Mouse (Mus musculus) limb, embryonic 10.5 days (tissue): ENCODE measurements around the gene Acox1. TPM values are rescaled to one million over a fixed set of nuclear protein-coding genes. Genes with fewer than 3 reads are reported as not detected.

Experiments used
- DNase-seq: peaks from one replicate; pipeline ENCODE4 v3.0.0-alpha.2; 2017; ENCODE audit warnings: low spot score
- H3K27ac ChIP-seq: fragments of 300-500 bp; sonication (generic); 2 replicates; pipeline ENCODE4 v1.5.1; 2016; ENCODE audit warnings: mild to moderate bottlenecking
- H3K27me3 ChIP-seq: fragments of 300-500 bp; sonication (generic); 2 replicates; pipeline ENCODE4 v1.6.1; 2016; ENCODE audit warnings: low read depth, mild to moderate bottlenecking; ENCODE audit not compliant: poor library complexity, severe bottlenecking
- H3K36me3 ChIP-seq: fragments of 300-500 bp; sonication (generic); 2 replicates; pipeline ENCODE4 v1.6.1; 2016; ENCODE audit warnings: mild to moderate bottlenecking, moderate library complexity
- H3K4me1 ChIP-seq: fragments of 300-500 bp; sonication (generic); 2 replicates; pipeline ENCODE4 v1.6.1; 2016
- H3K4me3 ChIP-seq: fragments of 300-500 bp; sonication (generic); 2 replicates; pipeline ENCODE4 v1.5.1; 2016; ENCODE audit warnings: mild to moderate bottlenecking, moderate library complexity
- H3K9me3 ChIP-seq: fragments of 300-500 bp; sonication (generic); replicated peaks from 2 replicates; pipeline ENCODE4 v1.6.1; 2016; ENCODE audit warnings: mild to moderate bottlenecking
- WGBS: fragments of 180-500 bp; shearing (Covaris S2); methylation state at CpG from one replicate; pipeline ENCODE4 v1.1.7; 2016; 5-methylcytosine and 5-hydroxymethylcytosine counted together
- polyA plus RNA-seq: library from polyadenylated mRNA; unstranded; fragments of >200 nt; fragmentation: Nextera tagmentation; extraction: Ambion mirVana; gene quantifications from 2 replicates; pipeline ENCODE4 v1.2.1, GENCODE M21; 2016

The Acox1 gene
- polyA plus RNA-seq, 1 experiment from 2014 or later, result 16.7 TPM

DNA sequence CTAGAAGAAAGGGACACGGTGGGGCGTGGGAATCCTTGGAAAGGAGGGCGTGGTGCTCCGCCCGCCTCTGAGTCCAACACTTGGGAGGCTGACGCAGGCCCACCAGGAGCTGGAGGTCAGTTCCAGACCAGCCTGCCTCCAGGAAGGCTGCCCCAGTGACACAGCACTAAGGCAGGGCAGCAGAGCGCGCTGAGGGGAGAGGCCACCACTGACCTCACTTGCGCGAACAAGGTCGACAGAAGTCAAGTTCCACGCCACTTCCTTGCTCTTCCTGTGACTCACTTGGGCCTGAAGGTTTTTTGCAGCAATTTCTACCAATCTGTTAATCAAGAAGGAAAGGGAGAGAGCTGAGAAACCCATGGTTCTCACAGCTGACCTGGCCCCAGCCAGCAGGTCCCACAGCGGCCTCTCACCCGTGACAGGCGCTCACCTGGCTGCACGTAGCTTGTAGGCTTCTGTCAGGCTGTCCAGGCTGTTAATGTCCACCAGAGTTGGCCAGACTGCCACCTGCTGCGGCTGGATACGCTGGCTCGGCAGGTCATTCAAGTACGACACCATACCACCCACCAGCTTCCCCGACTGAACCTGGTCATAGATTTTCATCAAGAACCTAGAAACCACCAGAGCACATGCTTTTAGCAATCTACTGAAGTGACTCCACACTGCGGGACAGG lies 23.9 kb downstream of the Acox1 start:
- WGBS, result 91% methylated on average over 22 of the region's 22 CpGs

DNA sequence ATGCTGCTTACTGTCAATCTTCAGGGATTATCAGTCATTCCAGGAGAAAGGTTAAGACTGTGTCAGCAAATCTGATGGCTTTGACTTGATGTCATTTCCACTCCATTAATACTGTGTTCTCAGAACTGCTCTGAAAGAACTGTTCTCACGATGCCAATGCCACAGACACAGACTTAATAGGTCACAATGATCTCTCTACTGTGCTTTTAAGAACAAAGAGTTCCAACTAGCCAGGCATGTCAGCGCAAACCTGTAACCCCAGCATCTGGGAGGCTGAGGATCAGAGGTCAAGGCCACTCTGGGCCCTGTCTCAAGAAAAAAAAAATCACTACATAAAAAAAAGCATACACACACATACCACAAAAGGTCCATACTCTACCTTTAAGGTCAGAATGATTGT lies 26.9 kb downstream of the Acox1 start:
- DNase-seq, result no peak
- H3K27me3 ChIP-seq, result no peaks in the 10 kb centered on the region
- no peaks in the 10 kb centered on the region for H3K9me3 ChIP-seq
- no peak overlapping the region for H3K27ac ChIP-seq
- 92% methylated on average over 2 of the region's 2 CpGs for WGBS
- H3K4me1 ChIP-seq, result peaks cover 15% of the 10 kb centered on the region
- H3K36me3 ChIP-seq, result peaks cover 45% of the 10 kb centered on the region
- no peak overlapping the region for H3K4me3 ChIP-seq

More for the DNA sequence above, 23.9 kb downstream of the Acox1 start:
- no peak for DNase-seq
- Histone ChIP-seq H3K4me1 (no peaks in the 10 kb centered on the region), H3K27ac (no peak overlapping the region), H3K9me3 (no peaks in the 10 kb centered on the region), H3K36me3 (peaks cover 72% of the 10 kb centered on the region), H3K4me3 (no peak overlapping the region), H3K27me3 (no peaks in the 10 kb centered on the region)

DNA sequence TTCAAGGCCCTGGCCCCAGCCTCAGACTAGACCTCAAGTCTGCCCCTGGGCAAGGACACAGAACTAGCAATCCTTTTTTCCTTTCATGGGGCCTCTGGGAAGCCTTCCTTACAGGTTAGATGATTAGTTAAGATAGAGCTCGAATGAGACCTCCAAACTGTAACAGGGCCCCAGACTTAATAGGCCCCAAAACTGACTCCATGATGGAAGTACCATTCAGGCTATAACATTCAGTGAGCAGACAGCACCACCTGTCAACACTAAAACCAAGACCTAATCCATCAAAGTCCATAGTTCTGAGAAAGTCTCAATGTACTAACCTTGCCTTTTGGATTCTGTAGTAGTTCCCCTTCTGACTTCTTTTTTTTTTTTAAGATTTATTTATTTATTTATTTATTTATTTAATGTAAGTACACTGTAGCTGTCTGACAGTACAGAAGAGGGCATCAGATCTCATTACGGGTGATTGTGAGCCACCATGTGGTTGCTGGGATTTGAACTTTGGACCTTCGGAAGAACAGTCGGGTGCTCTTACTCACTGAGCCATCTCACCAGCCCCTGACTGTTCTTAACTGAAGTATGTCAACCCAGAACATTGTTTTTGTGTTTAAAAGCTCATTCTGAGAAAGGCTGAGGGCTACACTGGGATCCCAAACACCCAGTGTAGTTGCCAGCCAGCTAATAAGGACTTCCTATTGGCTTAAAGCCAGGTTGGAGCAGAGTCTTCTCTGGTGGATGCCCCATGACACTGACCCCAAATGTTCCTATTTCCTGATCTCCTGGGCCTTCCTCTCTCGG lies 28.6 kb downstream of the Acox1 start:
- Histone ChIP-seq H3K4me3 (no peak overlapping the region), H3K9me3 (no peaks in the 10 kb centered on the region), H3K4me1 (peaks cover 23% of the 10 kb centered on the region), H3K27me3 (no peaks in the 10 kb centered on the region), H3K36me3 (peaks cover 46% of the 10 kb centered on the region), H3K27ac (no peak overlapping the region)
- WGBS, result 90% methylated on average over 5 of the region's 5 CpGs
- DNase-seq, result no peak

DNA sequence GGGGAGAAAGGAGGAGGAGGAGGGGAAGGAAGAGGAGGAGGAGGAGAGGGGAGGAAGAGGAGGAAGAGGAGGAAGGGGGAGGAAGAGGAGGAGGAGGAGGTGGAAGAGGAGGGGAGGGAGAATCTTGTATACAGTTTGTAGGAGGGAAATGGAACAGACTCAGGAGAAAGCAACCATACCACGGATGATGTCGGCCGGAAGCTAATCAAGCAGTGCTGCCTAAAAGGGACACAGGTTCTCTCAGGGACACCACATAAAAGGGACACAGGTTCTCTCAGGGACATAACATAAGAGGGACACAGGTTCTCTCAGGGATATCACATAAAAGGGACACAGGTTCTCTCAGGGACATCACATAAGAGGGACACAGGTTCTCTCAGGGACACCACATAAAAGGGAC lies 29.6 kb downstream of the Acox1 start:
- Histone ChIP-seq H3K4me1 (peaks cover 23% of the 10 kb centered on the region), H3K36me3 (peaks cover 46% of the 10 kb centered on the region)

DNA sequence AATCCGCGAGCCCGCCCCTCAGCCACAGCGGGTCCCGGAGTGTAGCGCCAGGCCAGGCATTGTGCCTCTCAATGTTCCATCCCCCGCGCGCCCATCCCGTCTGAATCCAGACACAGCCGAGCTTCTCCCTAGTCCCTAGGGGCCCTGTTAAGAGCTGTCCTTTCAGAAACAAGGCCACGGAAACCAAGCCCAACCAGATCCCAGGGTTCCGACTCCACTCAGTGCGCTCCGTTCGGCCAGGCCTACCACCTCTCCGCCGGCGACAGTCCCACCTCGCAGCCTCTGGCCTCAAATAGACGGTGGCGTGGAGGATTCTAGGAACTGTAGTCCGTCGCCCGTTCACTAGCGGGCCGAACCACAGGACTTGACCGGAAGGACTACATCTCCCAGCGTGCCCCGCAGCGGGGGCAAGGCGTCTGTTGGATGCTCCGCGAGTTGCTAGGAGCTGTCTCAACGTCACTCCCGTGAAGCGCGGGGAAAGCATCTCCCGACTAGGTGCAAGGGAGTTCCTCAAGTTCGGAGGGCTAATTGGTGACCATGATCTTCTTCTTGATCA lies 30.9 kb downstream of the Acox1 start, which contains the start of gene Fbf1:
Fbf1 (minus strand) TSS at position 283 of the 556 bp plus-strand sequence.
- peak within 1 kb of the TSS; percentile 78 for H3K4me3 ChIP-seq
- H3K4me1 ChIP-seq, result peaks cover 30% of the 10 kb centered on the region
- under 1% methylated on average over 40 of the region's 40 CpGs for WGBS
- peak within 1 kb of the TSS; percentile 92 for H3K27ac ChIP-seq
- no peaks in the 10 kb centered on the region for H3K9me3 ChIP-seq
- H3K27me3 ChIP-seq, result no peaks in the 10 kb centered on the region
- DNase-seq, result peak; percentile 94
- peaks cover 46% of the 10 kb centered on the region for H3K36me3 ChIP-seq

More for the DNA sequence above, 29.6 kb downstream of the Acox1 start:
- H3K9me3 ChIP-seq, result no peaks in the 10 kb centered on the region
- DNase-seq, result no peak
- no peak overlapping the region for H3K4me3 ChIP-seq
- 91% methylated on average over 3 of the region's 3 CpGs for WGBS
- H3K27ac ChIP-seq, result no peak overlapping the region
- no peaks in the 10 kb centered on the region for H3K27me3 ChIP-seq

DNA sequence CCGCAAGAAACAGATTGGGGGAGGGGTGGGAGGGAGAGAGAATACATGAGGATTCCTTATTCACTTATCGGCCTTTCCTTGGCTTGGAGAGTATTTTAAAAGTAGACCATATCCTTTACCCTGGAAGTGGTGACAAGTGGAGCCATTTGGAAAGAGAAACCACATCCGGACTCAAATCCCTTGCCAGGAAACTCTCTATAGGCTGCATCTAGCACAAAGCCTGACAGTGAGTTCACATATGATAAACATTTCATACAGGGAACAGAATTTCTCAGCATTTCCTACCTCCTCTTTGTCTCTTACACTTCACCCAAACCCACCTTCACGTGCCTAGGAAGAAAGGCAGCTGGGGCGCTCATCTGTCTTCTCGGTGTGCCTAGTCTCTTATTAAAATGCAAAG lies 31.6 kb downstream of the Acox1 start:
- Histone ChIP-seq H3K27me3 (no peaks in the 10 kb centered on the region), H3K4me1 (peaks cover 31% of the 10 kb centered on the region), H3K9me3 (no peaks in the 10 kb centered on the region), H3K4me3 (peak overlapping the region; percentile 78), H3K36me3 (peaks cover 45% of the 10 kb centered on the region), H3K27ac (peak overlapping the region; percentile 92)
- no peak for DNase-seq
- WGBS, result 18% methylated on average over 6 of the region's 6 CpGs

DNA sequence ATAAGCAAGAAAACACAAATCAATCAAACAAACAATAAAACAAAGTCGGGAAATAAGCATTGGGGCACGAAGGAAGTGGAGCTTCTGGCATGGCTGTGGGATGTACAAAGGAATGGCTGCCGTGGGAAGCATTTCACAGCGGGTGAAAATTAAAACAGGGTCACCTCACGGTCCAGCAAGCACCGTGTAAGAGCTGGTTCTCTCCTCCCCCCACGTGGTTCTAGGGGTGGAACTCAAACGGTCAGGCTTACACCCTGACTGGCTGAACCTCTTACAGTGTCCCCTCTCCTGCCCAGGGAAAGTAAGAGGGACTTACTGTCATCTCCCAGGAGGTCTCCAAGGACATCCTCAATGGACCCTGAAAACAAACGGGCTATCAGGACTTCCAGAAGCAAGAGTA lies 35.8 kb downstream of the Acox1 start:
- Histone ChIP-seq H3K27me3 (no peaks in the 10 kb centered on the region), H3K4me3 (no peak overlapping the region), H3K4me1 (peaks cover 23% of the 10 kb centered on the region), H3K9me3 (no peaks in the 10 kb centered on the region), H3K27ac (no peak overlapping the region), H3K36me3 (peaks cover 82% of the 10 kb centered on the region)
- no peak for DNase-seq
- WGBS, result 61% methylated on average over 9 of the region's 9 CpGs

DNA sequence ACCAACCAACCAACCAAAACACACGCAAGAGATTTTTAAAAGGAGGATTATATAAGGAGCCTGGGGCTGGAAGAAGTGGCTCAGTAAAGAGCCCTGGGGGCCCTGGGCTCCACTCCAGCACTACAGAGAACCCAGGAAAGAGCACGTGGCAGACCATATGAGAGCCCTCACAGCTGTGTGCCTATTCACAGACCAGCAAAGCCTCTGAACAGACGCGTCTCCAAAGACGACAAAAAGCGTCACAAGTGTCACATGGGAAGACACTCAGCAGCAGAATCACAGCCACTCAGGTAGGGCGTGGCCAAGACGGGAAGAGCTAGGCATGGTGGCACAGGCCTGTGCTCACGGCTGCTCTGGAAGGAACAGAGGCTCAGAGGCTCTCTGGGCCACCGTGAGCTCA lies 36.7 kb downstream of the Acox1 start:
- no peak for DNase-seq
- no peak overlapping the region for H3K27ac ChIP-seq

DNA sequence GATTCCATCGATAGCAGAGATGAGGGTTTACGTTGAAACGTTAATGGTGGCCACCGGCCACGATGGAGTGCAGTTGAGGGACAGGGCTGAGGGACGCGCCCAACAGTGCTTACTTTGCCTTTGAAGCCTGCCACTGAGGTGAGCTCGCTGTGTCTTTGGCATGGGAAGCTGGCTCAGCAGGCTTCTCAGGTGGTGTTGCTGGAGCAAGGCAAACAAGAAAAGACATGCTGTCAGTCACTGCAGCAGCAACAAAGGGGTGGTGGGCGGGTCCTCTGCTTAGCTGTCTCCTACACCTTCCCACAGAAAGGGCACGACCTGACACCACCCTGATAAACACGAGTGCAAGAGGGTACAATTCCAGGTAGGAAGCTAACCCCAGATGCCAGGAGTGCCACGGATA lies 37.5 kb downstream of the Acox1 start:
- Histone ChIP-seq H3K36me3 (peaks cover 96% of the 10 kb centered on the region), H3K27me3 (no peaks in the 10 kb centered on the region), H3K27ac (no peak overlapping the region), H3K4me1 (peaks cover 10% of the 10 kb centered on the region), H3K4me3 (no peak overlapping the region), H3K9me3 (no peaks in the 10 kb centered on the region)
- 59% methylated on average over 12 of the region's 12 CpGs for WGBS
- DNase-seq, result no peak

More for the DNA sequence above, 36.7 kb downstream of the Acox1 start:
- Histone ChIP-seq H3K4me3 (no peak overlapping the region), H3K36me3 (peaks cover 91% of the 10 kb centered on the region), H3K4me1 (peaks cover 18% of the 10 kb centered on the region), H3K9me3 (no peaks in the 10 kb centered on the region), H3K27me3 (no peaks in the 10 kb centered on the region)
- WGBS, result 82% methylated on average over 10 of the region's 10 CpGs

DNA sequence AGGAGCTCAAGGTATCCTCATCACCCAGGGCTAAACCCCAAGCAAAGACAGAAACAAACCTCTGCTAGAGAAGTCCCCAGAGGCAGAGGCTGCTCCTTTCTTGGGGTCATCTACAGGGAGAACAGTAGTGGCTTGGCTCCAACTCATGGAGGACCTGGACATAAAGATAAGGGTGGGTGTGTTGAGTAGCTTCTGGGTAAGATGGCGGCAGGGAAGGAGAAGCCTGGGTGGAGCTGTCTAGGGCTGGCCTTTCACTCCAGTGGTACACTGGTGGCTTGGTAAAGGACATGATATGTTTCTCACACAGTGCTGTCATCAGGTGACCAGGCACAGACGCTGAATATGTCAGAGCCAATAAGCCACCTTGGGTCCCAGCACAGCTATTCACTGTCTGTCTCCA lies 47.9 kb downstream of the Acox1 start:
- no peak for DNase-seq
- no peaks in the 10 kb centered on the region for H3K27me3 ChIP-seq
- no peak overlapping the region for H3K4me3 ChIP-seq
- WGBS, result 93% methylated on average over 2 of the region's 2 CpGs
- H3K36me3 ChIP-seq, result peaks cover 100% of the 10 kb centered on the region
- H3K9me3 ChIP-seq, result no peaks in the 10 kb centered on the region
- H3K27ac ChIP-seq, result no peak overlapping the region
- peaks cover 28% of the 10 kb centered on the region for H3K4me1 ChIP-seq

DNA sequence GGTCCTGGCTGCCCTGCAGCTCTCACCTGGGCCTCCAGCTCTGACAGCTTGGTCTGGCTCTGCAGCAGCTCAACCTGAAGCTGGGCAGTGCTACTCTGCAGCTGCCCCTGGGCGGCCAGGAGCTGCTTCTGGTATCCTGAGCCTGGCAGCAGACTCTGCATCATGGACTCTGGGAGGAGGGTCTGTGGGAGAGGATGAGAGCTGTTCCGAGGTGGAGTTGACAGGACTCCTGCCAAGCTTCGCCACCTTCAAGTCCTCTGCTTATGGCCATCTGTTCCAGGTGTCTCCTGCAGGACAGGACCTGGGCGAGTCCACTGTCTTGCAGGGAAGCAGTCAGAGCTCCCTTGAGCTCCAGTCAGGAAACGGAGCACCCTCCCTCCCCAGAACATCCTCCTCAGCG lies 49.5 kb downstream of the Acox1 start:
- peaks cover 33% of the 10 kb centered on the region for H3K4me1 ChIP-seq
- peaks cover 100% of the 10 kb centered on the region for H3K36me3 ChIP-seq
- no peak overlapping the region for H3K27ac ChIP-seq
- no peak overlapping the region for H3K4me3 ChIP-seq
- H3K9me3 ChIP-seq, result no peaks in the 10 kb centered on the region
- WGBS, result 77% methylated on average over 6 of the region's 6 CpGs
- H3K27me3 ChIP-seq, result no peaks in the 10 kb centered on the region
- no peak for DNase-seq

DNA sequence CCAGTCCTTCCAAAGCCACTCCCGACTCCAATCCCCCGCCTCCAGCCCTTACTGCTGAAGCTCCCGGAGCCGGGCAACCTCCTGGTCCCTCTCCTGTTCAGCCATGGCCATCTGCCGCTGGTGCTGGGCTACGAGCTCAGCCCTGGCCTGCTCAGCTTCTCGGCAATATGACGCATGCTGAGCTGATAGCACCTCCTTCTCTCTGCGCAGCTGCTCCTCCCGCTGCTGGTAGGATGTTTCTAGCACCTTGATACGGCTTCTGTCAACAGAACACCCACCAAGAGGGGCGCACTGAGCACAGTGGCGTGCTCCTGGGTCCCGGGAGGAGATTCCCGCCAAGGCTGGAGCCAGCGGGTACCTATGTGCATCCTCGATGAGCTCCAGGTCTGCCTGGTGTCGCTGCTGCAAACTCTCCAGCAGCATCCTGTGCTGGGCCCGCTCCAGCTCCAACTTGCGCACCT lies 50.1 kb downstream of the Acox1 start:
- no peak overlapping the region for H3K4me3 ChIP-seq

More for the DNA sequence above, 50.1 kb downstream of the Acox1 start:
- H3K9me3 ChIP-seq, result no peaks in the 10 kb centered on the region
- DNase-seq, result no peak
- WGBS, result 52% methylated on average over 20 of the region's 20 CpGs
- peaks cover 33% of the 10 kb centered on the region for H3K4me1 ChIP-seq
- peaks cover 100% of the 10 kb centered on the region for H3K36me3 ChIP-seq
- no peaks in the 10 kb centered on the region for H3K27me3 ChIP-seq
- no peak overlapping the region for H3K27ac ChIP-seq
